Mouse (Mus musculus) CD4-positive, CD25-positive, alpha-beta regulatory T cell, adult 2 months (primary cell): ENCODE data around the gene Trim14.
A peak's percentile ranks its signal among the peaks of the same experiment; 100 is the strongest.
"Not testable (repeated sequence)": the region's sequence is repeated elsewhere in the genome, so short reads cannot be mapped to it uniquely, and the experiment has no call there.

Source experiments
- DNase-seq: peaks from one replicate; pipeline ENCODE4 v3.0.0-alpha.2; 2012; ENCODE audit warnings: low read depth, low spot score

The Trim14 gene

DNA sequence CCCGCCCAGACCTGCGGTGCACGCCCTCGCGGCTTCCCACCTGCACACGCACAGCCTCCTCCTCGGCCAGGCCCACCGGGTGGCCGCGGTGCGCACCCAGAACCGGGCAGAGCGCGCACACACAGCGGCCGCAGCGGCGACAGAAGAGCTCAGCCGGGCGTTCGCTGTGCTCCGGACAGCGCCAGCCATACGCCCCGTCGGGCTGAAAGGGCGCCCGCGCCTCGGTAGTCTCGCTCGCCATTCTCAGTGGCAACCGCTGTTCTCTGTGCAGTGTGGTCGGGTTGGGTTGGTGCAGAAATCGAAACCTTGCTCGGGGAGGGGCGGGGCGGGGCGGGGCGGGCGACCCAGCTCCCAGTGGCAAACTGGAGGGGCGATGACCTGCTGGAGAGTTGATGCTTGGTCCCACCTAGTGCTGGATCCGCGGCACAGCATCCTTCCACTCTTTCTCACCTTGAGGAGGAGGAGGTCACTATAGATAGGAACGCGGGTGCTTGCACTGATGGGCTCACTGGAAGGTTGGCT, at the start of gene Trim14:
Gene Trim14, minus strand, starts transcription at position 302 of the 522 bp plus-strand sequence.
- peak; percentile 90 for DNase-seq

DNA sequence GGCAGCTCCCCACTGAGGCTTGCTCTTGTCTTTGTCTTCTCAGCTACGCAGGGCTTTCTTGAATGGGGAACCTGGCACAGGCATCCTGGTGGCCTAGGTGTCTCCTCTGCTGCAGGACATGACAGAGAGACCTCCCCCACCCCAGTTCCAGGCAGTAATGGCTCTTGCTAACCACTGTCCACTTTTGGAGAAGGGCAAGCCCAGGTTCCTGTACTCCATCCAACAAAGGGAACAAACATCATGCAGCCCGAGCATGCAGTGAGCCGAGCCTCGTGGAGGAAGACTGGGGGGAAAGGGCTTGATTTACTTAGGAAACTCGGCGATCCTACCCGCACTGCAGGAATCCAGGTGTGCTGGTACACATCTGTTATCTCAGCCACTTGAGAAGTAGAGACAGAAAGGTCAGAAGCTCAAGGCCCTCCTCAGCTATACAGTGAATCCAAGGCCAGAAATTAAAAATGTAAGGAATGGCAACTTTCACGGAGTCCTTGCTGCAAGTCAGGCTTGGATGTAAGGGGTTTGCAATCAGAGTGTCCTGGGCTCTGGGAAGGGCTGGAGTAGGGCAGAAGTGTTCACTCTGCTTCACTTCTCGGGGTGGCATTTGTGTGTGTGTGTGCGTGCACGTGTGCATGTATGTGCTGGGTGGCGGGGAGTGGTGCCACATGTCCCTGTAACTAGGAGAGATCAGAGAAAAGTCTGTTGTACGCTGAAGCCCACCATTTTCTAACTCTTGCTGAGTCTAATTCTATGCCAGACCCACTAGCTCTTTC, 49.3 kb upstream of the Trim14 start:
- DNase-seq: peak; percentile 46

DNA sequence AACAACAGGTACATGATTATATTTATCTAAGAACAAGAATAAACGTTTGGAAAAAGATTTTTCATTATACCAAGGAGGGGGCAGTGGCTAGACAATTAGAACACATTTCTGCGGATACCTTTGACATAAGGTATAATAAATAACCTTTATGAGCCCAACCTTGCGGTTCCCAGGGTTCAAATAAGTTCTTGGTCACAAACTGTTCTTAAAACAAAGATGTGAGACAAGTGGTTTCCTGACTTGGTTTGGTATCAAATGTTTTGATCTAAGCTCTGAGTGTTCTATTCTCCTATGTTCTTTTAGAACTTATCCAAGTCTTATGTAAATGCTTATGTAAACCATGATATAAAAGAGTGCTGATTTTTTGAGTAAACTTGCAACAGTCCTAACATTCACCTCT, 48.6 kb upstream of the Trim14 start:
- DNase-seq: peak; percentile 59

DNA sequence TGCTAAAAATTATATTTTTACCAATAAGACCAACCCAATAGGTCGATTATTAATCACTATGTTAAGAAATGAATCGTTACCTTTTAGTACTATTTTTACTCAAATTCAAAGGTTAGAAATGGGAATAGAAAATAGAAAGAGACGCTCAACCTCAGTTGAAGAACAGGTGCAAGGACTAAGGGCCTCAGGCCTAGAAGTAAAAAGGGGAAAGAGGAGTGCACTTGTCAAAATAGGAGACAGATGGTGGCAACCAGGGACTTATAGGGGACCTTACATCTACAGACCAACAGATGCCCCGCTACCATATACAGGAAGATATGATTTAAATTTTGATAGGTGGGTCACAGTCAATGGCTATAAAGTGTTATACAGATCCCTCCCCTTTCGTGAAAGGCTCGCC, 48.1 kb upstream of the Trim14 start:
- DNase-seq: not testable (repeated sequence)

DNA sequence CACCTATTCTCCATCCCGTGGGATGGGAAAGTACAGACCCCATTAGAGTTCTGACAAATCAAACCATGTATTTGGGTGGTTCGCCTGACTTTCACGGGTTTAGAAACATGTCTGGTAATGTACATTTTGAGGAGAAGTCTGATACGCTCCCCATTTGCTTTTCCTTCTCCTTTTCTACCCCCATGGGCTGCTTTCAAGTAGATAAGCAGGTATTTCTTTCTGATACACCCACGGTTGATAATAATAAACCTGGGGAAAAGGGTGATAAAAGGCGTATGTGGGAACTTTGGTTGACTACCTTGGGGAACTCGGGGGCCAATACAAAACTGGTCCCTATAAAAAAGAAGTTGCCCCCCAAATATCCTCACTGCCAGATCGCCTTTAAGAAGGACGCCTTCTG, 46.1 kb upstream of the Trim14 start:
- not testable (repeated sequence) for DNase-seq

DNA sequence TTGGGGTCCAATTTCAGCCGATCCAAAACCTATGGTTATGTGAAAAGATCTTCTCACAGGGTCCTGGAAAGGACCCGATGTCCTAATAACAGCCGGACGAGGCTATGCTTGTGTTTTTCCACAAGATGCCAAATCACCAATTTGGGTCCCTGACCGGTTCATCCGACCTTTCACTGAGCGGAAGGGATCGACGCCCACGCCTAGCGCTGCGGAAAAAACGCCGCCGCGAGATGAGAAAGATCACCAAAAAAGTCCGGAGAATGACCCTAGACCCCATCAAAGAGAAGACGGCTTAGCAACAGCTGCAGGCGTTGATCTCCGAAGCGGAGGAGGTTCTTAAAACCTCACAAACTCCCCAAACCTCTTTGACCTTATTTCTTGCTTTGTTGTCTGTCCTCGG, 45.6 kb upstream of the Trim14 start:
- peak; percentile 48 for DNase-seq

DNA sequence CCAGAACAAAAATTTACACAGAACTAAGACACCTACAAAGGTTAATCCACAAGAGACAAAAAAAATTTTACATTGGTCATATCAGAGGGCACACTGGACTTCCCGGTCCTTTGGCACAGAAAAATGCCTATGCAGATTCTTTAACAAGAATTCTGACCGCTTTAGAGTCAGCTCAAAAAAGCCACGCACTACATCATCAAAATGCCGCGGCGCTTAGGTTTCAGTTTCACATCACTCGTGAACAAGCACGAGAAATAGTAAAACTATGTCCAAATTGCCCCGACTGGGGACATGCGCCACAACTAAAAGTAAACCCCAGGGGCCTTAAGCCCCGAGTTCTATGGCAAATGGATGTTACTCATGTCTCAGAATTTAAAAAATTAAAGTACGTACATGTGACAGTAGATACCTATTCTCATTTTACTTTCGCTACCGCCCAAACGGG, 44.9 kb upstream of the Trim14 start:
- peak; percentile 50 for DNase-seq

DNA sequence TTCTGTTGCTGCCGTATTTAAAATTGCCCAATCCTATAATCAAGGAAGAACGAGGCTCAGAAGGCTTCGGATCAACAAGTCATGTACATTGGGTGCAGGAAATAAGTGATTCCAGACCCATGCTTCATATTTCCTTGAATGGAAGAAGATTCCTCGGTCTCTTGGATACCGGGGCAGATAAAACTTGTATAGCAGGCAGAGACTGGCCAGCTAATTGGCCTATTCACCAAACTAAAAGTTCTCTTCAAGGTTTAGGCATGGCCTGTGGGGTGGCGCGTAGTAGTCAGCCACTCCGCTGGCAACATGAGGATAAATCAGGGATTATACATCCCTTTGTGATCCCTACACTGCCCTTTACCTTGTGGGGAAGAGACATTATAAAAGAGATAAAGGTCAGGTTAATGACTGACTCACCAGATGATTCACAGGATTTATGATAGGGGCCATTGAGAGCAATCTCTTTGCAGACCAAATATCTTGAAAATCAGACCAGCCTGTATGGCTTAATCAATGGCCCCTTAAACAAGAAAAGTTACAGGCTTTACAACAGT, 42.9 kb upstream of the Trim14 start:
- DNase-seq: not testable (repeated sequence)

DNA sequence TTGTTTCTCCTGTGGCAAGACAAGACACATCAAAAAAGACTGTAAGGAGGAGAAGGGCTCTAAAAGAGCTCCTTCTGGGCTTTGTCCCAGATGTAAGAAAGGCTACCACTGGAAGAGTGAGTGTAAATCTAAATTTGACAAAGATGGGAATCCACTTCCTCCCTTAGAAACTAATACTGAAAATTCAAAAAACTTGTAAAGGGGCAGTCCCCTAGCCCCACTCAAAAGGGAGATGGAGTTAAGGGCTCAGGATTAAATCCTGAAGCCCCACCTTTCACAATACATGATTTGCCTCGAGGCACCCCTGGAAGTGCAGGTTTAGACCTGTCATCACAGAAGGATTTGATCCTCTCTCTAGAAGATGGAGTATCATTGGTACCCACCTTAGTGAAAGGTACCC, 42.3 kb upstream of the Trim14 start:
- DNase-seq: no peak

DNA sequence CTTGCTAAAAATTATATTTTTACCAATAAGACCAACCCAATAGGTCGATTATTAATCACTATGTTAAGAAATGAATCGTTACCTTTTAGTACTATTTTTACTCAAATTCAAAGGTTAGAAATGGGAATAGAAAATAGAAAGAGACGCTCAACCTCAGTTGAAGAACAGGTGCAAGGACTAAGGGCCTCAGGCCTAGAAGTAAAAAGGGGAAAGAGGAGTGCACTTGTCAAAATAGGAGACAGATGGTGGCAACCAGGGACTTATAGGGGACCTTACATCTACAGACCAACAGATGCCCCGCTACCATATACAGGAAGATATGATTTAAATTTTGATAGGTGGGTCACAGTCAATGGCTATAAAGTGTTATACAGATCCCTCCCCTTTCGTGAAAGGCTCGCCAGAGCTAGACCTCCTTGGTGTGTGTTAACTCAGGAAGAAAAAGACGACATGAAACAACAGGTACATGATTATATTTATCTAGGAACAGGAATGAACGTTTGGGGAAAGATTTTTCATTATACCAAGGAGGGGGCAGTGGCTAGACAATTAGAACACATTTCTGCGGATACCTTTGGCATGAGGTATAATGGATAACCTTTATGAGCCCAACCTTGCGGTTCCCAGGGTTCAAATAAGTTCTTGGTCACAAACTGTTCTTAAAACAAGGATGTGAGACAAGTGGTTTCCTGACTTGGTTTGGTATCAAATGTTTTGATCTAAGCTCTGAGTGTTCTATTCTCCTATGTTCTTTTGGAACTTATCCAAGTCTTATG, 39.8 kb upstream of the Trim14 start:
- not testable (repeated sequence) for DNase-seq

DNA sequence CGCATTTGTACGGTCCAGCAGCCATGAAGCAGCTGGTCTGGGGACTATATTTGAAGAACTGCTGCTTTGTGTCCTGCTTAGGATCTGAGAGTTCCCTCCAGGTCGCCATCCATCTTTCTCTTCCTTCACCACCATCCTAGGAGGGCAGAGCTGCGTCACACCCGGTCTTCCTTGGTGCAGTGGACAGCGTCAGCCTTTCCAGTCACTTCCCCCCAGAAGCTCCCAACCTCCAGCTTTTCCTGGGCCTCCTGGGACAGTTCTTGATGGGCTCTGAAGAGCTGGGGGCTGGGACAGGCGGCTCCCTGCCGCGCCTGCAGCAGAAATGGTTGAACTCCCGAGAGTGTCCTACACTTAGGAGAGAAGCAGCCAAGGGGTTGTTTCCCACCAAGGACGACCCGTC, 38.9 kb upstream of the Trim14 start:
- no peak for DNase-seq

DNA sequence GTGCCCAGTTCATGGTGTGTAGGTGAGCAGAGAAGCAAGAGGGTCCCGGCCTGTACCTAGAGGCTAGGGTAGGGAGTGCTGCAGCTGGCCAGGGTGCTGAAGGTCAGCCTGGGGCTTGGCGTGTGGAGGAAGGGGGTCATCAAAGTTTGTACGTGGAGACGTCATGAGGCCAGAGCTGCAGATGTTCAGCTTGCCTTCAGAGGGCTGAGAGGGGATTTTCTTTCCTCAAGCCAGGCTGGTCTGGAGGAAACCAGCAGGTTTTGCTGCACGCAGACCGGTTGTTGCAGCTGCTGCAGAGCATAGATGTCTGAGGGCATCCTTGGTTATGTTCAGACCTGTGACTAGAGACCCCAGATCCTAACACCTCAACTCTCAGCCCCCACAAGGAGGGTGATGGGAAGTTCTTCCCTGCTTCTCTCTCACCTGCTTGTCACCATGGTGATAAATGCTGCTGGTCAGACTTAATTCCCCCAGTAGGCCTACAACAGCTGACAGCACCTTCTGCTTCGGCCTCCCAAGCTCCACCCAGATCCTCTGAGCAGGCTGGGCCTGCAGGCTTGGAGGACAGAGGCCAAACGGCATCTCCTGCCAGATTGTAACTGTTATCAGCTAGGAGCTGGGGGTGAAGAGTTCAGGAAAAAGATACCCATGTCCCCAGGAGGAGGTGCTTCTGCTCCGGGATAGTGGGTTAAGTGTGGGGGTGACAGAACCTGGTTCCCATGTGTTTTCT, 38.2 kb upstream of the Trim14 start:
- DNase-seq: no peak

DNA sequence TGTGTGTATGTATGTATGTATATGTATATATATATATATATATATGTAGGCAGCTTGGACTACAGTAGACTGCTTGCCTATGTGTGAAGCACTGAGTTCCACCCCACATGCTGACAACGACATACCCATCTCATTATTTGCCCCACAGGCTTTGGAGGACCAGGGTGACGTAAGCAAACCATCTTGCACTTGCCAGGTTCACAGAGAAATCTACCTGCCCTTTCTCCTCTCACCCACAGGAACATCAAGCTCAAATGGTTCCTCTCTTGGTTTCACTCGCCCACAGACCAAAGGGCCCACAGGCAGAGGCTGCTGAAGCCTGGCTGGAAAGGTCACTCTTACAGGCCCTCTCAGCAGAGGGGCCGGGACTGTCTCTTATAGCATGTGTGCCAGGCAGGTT, 36.7 kb upstream of the Trim14 start:
- DNase-seq: peak; percentile 62

DNA sequence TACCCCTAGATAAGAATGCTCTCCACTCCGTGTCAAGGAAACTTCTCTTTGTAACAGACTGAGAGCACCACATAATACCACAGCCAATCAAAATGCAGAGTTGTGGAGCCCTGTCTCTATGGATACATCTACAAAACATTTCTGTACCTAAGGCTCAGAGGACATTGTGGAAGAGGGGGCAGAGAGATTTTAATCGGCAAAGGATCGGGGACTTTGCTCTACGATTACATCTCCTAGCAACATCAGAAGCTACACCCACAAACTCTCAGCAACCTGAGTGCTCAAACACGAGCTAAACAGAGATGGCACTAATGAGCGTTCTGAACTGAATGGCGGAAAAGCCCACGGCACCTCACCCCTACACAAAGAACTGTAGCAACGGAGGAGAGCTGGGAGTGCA, 35.8 kb upstream of the Trim14 start:
- DNase-seq: peak; percentile 74

DNA sequence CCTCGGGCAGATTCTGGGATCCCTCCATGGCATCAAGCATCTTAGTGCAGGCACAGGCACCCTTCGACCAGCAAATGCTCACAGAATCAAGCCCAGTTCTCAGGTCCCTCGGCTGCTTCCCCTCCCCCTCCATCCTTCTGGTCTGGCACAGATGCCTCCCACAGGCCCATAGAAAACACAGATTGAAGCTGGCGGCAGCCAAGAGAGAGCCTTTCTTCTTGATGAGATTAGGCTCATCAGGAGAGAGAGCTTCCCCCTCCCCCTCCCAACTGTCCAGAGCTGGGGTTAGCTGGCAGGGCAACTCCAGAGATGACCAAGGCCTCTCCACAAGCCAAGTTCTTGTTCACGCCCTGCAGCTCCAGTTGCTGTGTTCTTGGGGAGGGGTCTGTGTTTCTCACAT, 33.7 kb upstream of the Trim14 start:
- DNase-seq: no peak

DNA sequence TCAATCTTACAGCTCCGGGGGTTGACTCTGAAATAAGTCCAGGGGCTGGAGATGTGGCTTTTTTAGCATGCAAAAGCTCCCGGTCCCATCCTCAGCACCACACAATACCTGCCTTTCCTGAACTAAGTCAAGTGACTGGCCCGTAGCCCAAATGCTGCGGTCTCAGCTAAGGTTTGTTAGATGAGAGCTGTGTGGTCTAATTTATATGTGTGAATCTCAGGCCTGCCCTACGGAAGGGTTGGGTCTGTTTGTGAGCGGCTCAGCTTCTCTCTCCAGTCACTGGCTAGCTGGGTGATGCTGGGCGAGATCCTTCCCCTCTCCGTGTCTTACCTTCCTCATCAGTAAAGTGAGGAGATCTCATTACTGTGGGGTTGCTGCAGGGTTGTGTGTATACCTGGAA, 32.2 kb upstream of the Trim14 start:
- DNase-seq: peak; percentile 44

DNA sequence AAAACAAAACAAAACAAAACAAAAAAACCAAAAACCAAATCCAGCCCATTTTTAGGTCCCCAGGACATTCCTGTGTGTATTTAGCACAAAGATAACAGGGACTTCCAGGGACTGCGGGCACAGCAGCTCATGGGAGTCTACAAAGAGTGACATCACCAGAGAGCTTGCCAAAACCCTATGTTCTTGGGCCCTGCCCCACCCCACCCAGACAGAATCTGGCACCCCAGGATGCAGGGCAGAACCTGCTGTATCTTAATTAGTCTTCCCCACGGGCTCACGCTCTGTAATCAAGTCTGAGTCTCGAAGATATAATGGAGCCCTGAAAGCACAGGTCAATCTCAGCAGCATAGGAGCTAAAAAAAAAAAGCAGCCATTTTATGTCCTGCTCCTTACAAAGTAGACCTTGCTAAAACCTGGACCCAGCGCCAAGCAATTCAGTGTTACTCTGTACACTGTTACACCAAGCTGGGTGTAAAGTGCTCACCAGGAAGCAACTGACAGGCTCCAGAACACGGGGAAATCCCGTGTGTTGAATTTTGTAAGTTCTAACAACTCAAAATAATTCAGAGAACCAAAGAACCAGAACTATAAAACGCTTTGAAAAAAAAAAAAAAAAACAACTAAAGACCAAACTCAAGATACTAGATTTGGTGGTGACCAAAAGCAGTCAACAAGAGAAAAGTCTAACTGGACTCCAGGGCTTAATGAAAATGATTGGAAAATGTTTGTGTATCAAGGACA, 31.2 kb upstream of the Trim14 start:
- peak; percentile 72 for DNase-seq

DNA sequence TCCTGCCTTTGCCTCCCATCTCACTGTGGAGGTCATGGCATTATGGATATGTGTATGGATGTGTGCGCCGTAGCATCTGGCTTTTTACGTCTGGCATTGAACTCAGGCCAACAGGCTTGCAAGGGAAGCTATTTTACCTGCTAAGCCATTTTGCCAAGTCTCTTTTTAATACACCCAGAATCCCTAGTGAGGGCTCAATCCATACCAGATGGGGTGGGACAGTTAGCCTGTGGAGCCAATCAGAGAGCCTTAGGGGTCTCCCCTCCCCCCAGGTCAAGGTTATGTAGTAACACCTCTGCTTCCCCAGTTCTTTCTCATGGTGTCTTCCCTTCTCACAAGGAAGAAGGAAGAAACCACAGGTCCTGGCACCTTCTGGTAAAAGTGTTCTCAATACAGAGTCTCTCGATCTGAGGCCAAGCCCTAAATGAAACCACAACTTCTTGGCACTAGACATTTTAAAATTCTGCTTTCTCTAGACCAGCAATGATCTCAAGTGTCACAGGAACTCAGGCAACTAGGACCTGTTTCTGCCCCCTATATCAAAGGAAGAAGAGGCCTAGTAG, 29.5 kb upstream of the Trim14 start:
- DNase-seq: no peak

DNA sequence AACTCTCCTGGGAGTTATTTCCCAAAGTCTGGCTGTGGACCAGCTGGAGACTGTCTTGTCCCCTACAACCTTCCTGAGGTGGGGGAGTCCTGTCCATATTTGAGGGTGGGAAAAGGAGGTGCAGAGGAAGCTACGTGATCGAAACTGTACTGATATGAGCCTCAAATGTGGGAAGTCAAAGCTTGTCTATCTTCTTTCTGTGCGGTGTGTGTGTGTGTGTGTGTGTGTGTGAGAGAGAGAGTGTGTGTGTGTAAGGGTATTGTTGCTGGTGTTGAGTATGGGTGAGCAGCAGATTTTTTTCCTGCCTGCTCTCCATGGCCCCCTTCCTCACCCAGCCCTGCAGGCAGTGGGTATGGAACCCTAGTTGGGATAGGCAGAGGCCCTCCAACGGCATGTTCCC, 28.3 kb upstream of the Trim14 start:
- DNase-seq: no peak

DNA sequence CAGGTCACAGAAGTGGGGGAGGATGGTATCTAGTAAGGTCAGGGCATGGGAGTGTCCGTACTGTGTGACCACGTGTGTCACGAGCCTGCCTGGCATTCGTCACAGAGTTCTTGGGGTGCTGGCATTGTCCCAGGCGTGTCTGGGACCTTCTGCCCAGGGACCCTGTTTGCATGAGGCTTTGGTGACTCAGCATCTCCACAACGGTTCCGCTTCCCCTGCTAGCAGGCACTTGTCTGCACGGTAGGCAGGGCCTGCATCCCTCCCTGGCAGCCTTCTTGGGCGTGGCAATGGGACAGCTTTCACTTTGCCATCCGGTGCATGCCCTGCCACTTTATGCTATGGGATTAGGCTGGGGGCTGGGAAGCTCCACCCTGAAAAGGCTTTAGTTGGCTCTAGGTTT, 27.9 kb upstream of the Trim14 start:
- peak; percentile 54 for DNase-seq

DNA sequence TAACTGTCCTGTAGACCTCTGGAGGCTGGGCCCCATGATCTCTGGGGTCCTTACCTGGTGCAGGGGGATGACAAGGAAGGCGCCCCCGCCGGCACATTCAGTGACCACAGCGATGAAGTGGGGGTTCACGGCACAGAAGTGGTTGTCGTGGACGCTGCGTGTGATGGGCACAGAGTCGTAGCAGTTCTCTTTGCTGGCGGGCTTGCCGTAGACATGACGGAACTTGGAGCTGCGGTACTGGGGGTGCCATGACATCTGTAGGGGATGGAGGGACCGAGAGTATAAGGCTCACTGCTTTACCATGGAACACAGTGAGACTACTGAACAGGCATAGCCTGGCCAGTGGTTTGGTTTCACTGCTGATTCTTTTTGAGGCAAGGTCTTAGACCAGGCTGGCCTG, 26.9 kb upstream of the Trim14 start:
- no peak for DNase-seq
